In genomic region chr11:87404111-87404853, GRCm38 (mm10) we compare ENCODE assay signal across 8 mouse cellular contexts. TPM values are rescaled to one million over a fixed set of nuclear protein-coding genes. Genes with fewer than 3 reads are reported as not detected.
DNase-seq lines count a peak whose midpoint lies in the region; ATAC-seq and TF ChIP-seq lines count a peak whose summit lies in the region.

No protein-coding gene starts in this region.

- no peak for TF ChIP-seq EP300 in liver, embryonic 14.5 days (IDR thresholded peaks at IDR 0.05; ENCODE audit: low read depth)
- no peak for TF ChIP-seq EP300 in stomach, postnatal 0 days (optimal IDR thresholded peaks at IDR 0.05)

- DNase-seq in CD4-positive, CD25-positive, alpha-beta regulatory T cell, adult 2 months (ENCODE audit: low read depth, low spot score) = peak; percentile 99
- peak; percentile 91 for DNase-seq in fibroblast of lung, adult 2 months (ENCODE audit: low read depth)
- DNase-seq in kidney, postnatal 25 days = peak; percentile 95
- DNase-seq in liver, embryonic 14.5 days (ENCODE audit: low read depth in 3 of 3, low spot score in 3 of 3) = peak; percentile 86 to 90 (median 87)
- DNase-seq in neural tube, embryonic 11.5 days (ENCODE audit: low spot score) = peak; percentile 99
- peak; percentile 97 for DNase-seq in stomach, postnatal 0 days (ENCODE audit: low spot score)

- TF ChIP-seq CTCF in liver, embryonic 14.5 days (IDR thresholded peaks at IDR 0.05; ENCODE audit: low read depth) = peak; percentile 49
- TF ChIP-seq CTCF in stomach, postnatal 0 days (IDR thresholded peaks at IDR 0.05; ENCODE audit: low read depth) = peak; percentile 38

- H3K9ac ChIP-seq in heart, embryonic 15.5 days = peak overlapping the region; percentile 70
- H3K9ac ChIP-seq in liver, embryonic 14.5 days (replicated peaks) = peak overlapping the region; percentile 88
- peak overlapping the region; percentile 80 for H3K9ac ChIP-seq in neural tube, embryonic 11.5 days (ENCODE audit: low read length)
- H3K9ac ChIP-seq in stomach, postnatal 0 days (ENCODE audit: low read length) = peak overlapping the region; percentile 70

- H3K27ac ChIP-seq in brown adipose tissue, adult 24 weeks (replicated peaks; ENCODE audit: low read depth, low read length) = peak overlapping the region; percentile 85
- peak overlapping the region; percentile 92 for H3K27ac ChIP-seq in heart, embryonic 15.5 days
- peak overlapping the region; percentile 93 for H3K27ac ChIP-seq in liver, embryonic 14.5 days
- H3K27ac ChIP-seq in neural tube, embryonic 11.5 days (ENCODE audit: low read depth, low read length) = peak overlapping the region; percentile 81
- peak overlapping the region; percentile 88 for H3K27ac ChIP-seq in stomach, postnatal 0 days (replicated peaks)

- H3K27me3 ChIP-seq in heart, embryonic 15.5 days = no peaks in the 10 kb centered on the region
- H3K27me3 ChIP-seq in liver, embryonic 14.5 days (ENCODE audit: control insufficient read depth, insufficient read depth, low read length) = no peaks in the 10 kb centered on the region
- H3K27me3 ChIP-seq in neural tube, embryonic 11.5 days (ENCODE audit: control insufficient read depth, insufficient read depth, low read length) = no peaks in the 10 kb centered on the region
- no peaks in the 10 kb centered on the region for H3K27me3 ChIP-seq in stomach, postnatal 0 days (ENCODE audit: control insufficient read depth, insufficient read depth, low read length)

- peak; percentile 97 for ATAC-seq in heart, embryonic 15.5 days (replicated peaks; ENCODE audit: insufficient number of reproducible peaks, insufficient read depth, low FRiP score, low read depth)
- ATAC-seq in liver, embryonic 14.5 days (ENCODE audit: insufficient read depth) = peak; percentile 90
- peak; percentile 83 for ATAC-seq in neural tube, embryonic 11.5 days (ENCODE audit: insufficient read depth, low FRiP score, low TSS enrichment)
- ATAC-seq in stomach, postnatal 0 days (ENCODE audit: low FRiP score, low TSS enrichment) = peak; percentile 96

- no peaks in the 10 kb centered on the region; the same call in 1 of the 2 replicates for H3K36me3 ChIP-seq in heart, embryonic 15.5 days
- no peaks in the 10 kb centered on the region for H3K36me3 ChIP-seq in liver, embryonic 14.5 days (replicated peaks; ENCODE audit: control insufficient read depth, insufficient read depth, low read depth)
- H3K36me3 ChIP-seq in neural tube, embryonic 11.5 days (ENCODE audit: control insufficient read depth, insufficient read depth, low read length) = no peaks in the 10 kb centered on the region
- no peaks in the 10 kb centered on the region for H3K36me3 ChIP-seq in stomach, postnatal 0 days (ENCODE audit: control insufficient read depth, insufficient read depth, low read length)

- WGBS in heart, embryonic 15.5 days = 2% methylated on average over 58 of the region's 58 CpGs
- 2% methylated on average over 57 of the region's 58 CpGs for WGBS in liver, embryonic 14.5 days (ENCODE audit: insufficient replicate concordance)
- WGBS in neural tube, embryonic 11.5 days = 3% methylated on average over 58 of the region's 58 CpGs
- 2% methylated on average over 52 of the region's 58 CpGs for WGBS in stomach, postnatal 0 days

- no peaks in the 10 kb centered on the region for H3K4me1 ChIP-seq in brown adipose tissue, adult 24 weeks (ENCODE audit: control insufficient read depth, insufficient read depth, insufficient read length, low read length)
- peaks cover 4% of the 10 kb centered on the region for H3K4me1 ChIP-seq in heart, embryonic 15.5 days (replicated peaks)
- H3K4me1 ChIP-seq in liver, embryonic 14.5 days (replicated peaks; ENCODE audit: control insufficient read depth in 2 of 2, insufficient read depth in 2 of 2, low read length in 1 of 2) = peaks cover 7 to 9% of the 10 kb centered on the region in 2 experiments
- no peaks in the 10 kb centered on the region for H3K4me1 ChIP-seq in neural tube, embryonic 11.5 days (ENCODE audit: control insufficient read depth, insufficient read depth, low read length)
- H3K4me1 ChIP-seq in stomach, postnatal 0 days (replicated peaks; ENCODE audit: control insufficient read depth, insufficient read depth) = no peaks in the 10 kb centered on the region

- H3K9me3 ChIP-seq in heart, embryonic 15.5 days (replicated peaks) = no peaks in the 10 kb centered on the region
- no peaks in the 10 kb centered on the region for H3K9me3 ChIP-seq in liver, embryonic 14.5 days (ENCODE audit: control insufficient read depth, low read length)
- H3K9me3 ChIP-seq in neural tube, embryonic 11.5 days (ENCODE audit: control insufficient read depth, low read length) = no peaks in the 10 kb centered on the region
- no peaks in the 10 kb centered on the region for H3K9me3 ChIP-seq in stomach, postnatal 0 days (ENCODE audit: control insufficient read depth, low read length)

- peak overlapping the region; percentile 81 for H3K4me3 ChIP-seq in brown adipose tissue, adult 24 weeks (ENCODE audit: insufficient read depth, low read depth, low read length)
- H3K4me3 ChIP-seq in heart, embryonic 15.5 days = peak overlapping the region; percentile 65
- peak overlapping the region; percentile 66 to 70 for H3K4me3 ChIP-seq in liver, embryonic 14.5 days (ENCODE audit: insufficient read depth in 1 of 2, low read depth in 2 of 2, low read length in 2 of 2)
- H3K4me3 ChIP-seq in neural tube, embryonic 11.5 days (ENCODE audit: low read depth, low read length) = peak overlapping the region; percentile 49
- H3K4me3 ChIP-seq in stomach, postnatal 0 days (ENCODE audit: low read depth, low read length) = peak overlapping the region; percentile 61

- H3K4me2 ChIP-seq in heart, embryonic 15.5 days = peak overlapping the region; percentile 68
- peak overlapping the region; percentile 95 for H3K4me2 ChIP-seq in liver, embryonic 14.5 days (ENCODE audit: low read depth)
- peak overlapping the region; percentile 60 for H3K4me2 ChIP-seq in neural tube, embryonic 11.5 days (ENCODE audit: low read depth)
- peak overlapping the region; percentile 65 for H3K4me2 ChIP-seq in stomach, postnatal 0 days (replicated peaks; ENCODE audit: low read depth)

RNA-seq across cellular contexts. Expression of gene Rad51c, which starts 0.5 kb away (rescaled TPM):
- polyA plus RNA-seq in brown adipose tissue, adult 24 weeks (2012; ENCODE audit: insufficient read depth, insufficient read length, missing spikeins) = 0.54 TPM in 1 of 2 replicates, not detected in the other
- polyA plus RNA-seq in heart, embryonic 15.5 days (2015; fragmentation: Nextera tagmentation; extraction: Ambion mirVana) = 8.5 and 9.5 TPM in 2 replicates
- polyA plus RNA-seq in liver, embryonic 14.5 days (2012; rRNA removed) = 2.0 and 4.0 TPM in 2 replicates
- polyA plus RNA-seq in liver, embryonic 14.5 days (2014; fragmentation: Nextera tagmentation; extraction: Ambion mirVana) = 4.3 and 4.4 TPM in 2 replicates
- polyA plus RNA-seq in neural tube, embryonic 11.5 days (2014; fragmentation: Nextera tagmentation; extraction: Ambion mirVana) = 13.0 and 13.4 TPM in 2 replicates
- polyA plus RNA-seq in stomach, postnatal 0 days (2015; fragmentation: Nextera tagmentation; extraction: Ambion mirVana) = 1.7 and 1.8 TPM in 2 replicates

RNA-seq across cellular contexts. Expression of gene Tex14, which starts 0.6 kb away (rescaled TPM):
- not detected in 2 replicates for polyA plus RNA-seq in brown adipose tissue, adult 24 weeks (2012; ENCODE audit: insufficient read depth, insufficient read length, missing spikeins)
- polyA plus RNA-seq in heart, embryonic 15.5 days (2015; fragmentation: Nextera tagmentation; extraction: Ambion mirVana) = 0.24 and 0.27 TPM in 2 replicates
- polyA plus RNA-seq in liver, embryonic 14.5 days (2012; rRNA removed) = 0.01 and 0.06 TPM in 2 replicates
- polyA plus RNA-seq in liver, embryonic 14.5 days (2014; fragmentation: Nextera tagmentation; extraction: Ambion mirVana) = not detected in 2 replicates
- polyA plus RNA-seq in neural tube, embryonic 11.5 days (2014; fragmentation: Nextera tagmentation; extraction: Ambion mirVana) = 0.45 and 0.61 TPM in 2 replicates
- 0.98 and 1.6 TPM in 2 replicates for polyA plus RNA-seq in stomach, postnatal 0 days (2015; fragmentation: Nextera tagmentation; extraction: Ambion mirVana)

RNA-seq across cellular contexts. Expression of gene Ppm1e, which starts 45.5 kb away (rescaled TPM):
- 0.36 TPM in 1 of 2 replicates, not detected in the other for polyA plus RNA-seq in brown adipose tissue, adult 24 weeks (2012; ENCODE audit: insufficient read depth, insufficient read length, missing spikeins)
- polyA plus RNA-seq in heart, embryonic 15.5 days (2015; fragmentation: Nextera tagmentation; extraction: Ambion mirVana) = 5.3 and 6.2 TPM in 2 replicates
- 1.6 and 2.0 TPM in 2 replicates for polyA plus RNA-seq in liver, embryonic 14.5 days (2012; rRNA removed)
- 1.7 and 1.9 TPM in 2 replicates for polyA plus RNA-seq in liver, embryonic 14.5 days (2014; fragmentation: Nextera tagmentation; extraction: Ambion mirVana)
- 13.3 and 15.5 TPM in 2 replicates for polyA plus RNA-seq in neural tube, embryonic 11.5 days (2014; fragmentation: Nextera tagmentation; extraction: Ambion mirVana)
- polyA plus RNA-seq in stomach, postnatal 0 days (2015; fragmentation: Nextera tagmentation; extraction: Ambion mirVana) = 0.84 and 1.1 TPM in 2 replicates

Comparison
In these comparisons a context has a peak if more than half of its experiments do, and no peak if none do; other contexts are left out.
1. Peak in every context shown above with its lines: DNase-seq, ATAC-seq, H3K4me3 ChIP-seq and H3K27ac ChIP-seq.